Mouse (Mus musculus): Measurements from ENCODE around the gene Arhgap44. TPM values are rescaled to one million over a fixed set of nuclear protein-coding genes. Genes with fewer than 3 reads are reported as not detected.

Arhgap44 gene
- polyA plus RNA-seq, 1 experiment from 2014 or later = 10.2 TPM

- H3K27ac ChIP-seq (replicated peaks) = peak overlapping the region; percentile 32; the same call in 1 of the 2 replicates
- H3K36me3 ChIP-seq = peaks cover 27% of the 10 kb centered on the region
- 0 out of 2 replicates have a peak, but pooled peaks cover 2% of the 10 kb centered on the region for H3K4me1 ChIP-seq
- no peak overlapping the region for H3K9ac ChIP-seq
- 0 out of 2 replicates have a peak, but pooled peaks cover 3% of the 10 kb centered on the region for H3K9me3 ChIP-seq
- ATAC-seq (ENCODE audit: extremely low read depth, insufficient number of reproducible peaks, low FRiP score, low TSS enrichment) = no peak
- H3K27me3 ChIP-seq (replicated peaks) = no peaks in the 10 kb centered on the region
- WGBS = 69% methylated on average over 12 of the region's 12 CpGs
- H3K4me2 ChIP-seq = no peak overlapping the region
- no peak overlapping the region for H3K4me3 ChIP-seq
Measured at GRCm38 (mm10) chr11:65039517-65040095, 123.2 kb downstream of the Arhgap44 start.

- 0 out of 2 replicates have a peak, but pooled peaks cover 2% of the 10 kb centered on the region for H3K4me1 ChIP-seq
- 0 out of 2 replicates have a peak, but pooled peaks cover 3% of the 10 kb centered on the region for H3K9me3 ChIP-seq
- H3K27ac ChIP-seq (replicated peaks) = peak overlapping the region; percentile 32; the same call in 1 of the 2 replicates
- peaks cover 33% of the 10 kb centered on the region for H3K36me3 ChIP-seq
- H3K27me3 ChIP-seq (replicated peaks) = no peaks in the 10 kb centered on the region
- H3K9ac ChIP-seq = no peak overlapping the region
- H3K4me2 ChIP-seq = no peak overlapping the region
- no peak for ATAC-seq (ENCODE audit: extremely low read depth, insufficient number of reproducible peaks, low FRiP score, low TSS enrichment)
- H3K4me3 ChIP-seq = no peak overlapping the region
- WGBS = 39% methylated on average over 2 of the region's 2 CpGs
Measured at GRCm38 (mm10) chr11:65038996-65039395, 123.8 kb downstream of the Arhgap44 start.

- ATAC-seq (ENCODE audit: extremely low read depth, insufficient number of reproducible peaks, low FRiP score, low TSS enrichment) = no peak
- Histone ChIP-seq H3K9me3 (0 out of 2 replicates have a peak, but pooled peaks cover 3% of the 10 kb centered on the region), H3K27ac (replicated peaks) (no peak overlapping the region), H3K4me2 (no peak overlapping the region), H3K4me1 (peaks cover 5% of the 10 kb centered on the region; the same call in 1 of the 2 replicates), H3K36me3 (peaks cover 51% of the 10 kb centered on the region), H3K9ac (no peak overlapping the region), H3K27me3 (replicated peaks) (no peaks in the 10 kb centered on the region), H3K4me3 (no peak overlapping the region)
- WGBS = 80% methylated on average over 7 of the region's 7 CpGs
Measured at GRCm38 (mm10) chr11:65032221-65032620, 130.5 kb downstream of the Arhgap44 start.

- peaks cover 48% of the 10 kb centered on the region for H3K36me3 ChIP-seq
- H3K4me1 ChIP-seq = peaks cover 14% of the 10 kb centered on the region
- no peak overlapping the region for H3K9ac ChIP-seq
- no peaks in the 10 kb centered on the region for H3K27me3 ChIP-seq (replicated peaks)
- ATAC-seq (ENCODE audit: extremely low read depth, insufficient number of reproducible peaks, low FRiP score, low TSS enrichment) = no peak
- H3K9me3 ChIP-seq = 0 out of 2 replicates have a peak, but pooled peaks cover 2% of the 10 kb centered on the region
- WGBS = 84% methylated on average over 1 of the region's 1 CpGs
- H3K4me2 ChIP-seq = no peak overlapping the region
- H3K27ac ChIP-seq (replicated peaks) = no peak overlapping the region
- no peak overlapping the region for H3K4me3 ChIP-seq
Measured at GRCm38 (mm10) chr11:65030201-65030600, 132.6 kb downstream of the Arhgap44 start.

- H3K36me3 ChIP-seq = peaks cover 42% of the 10 kb centered on the region
Measured at GRCm38 (mm10) chr11:65028049-65028448, 134.7 kb downstream of the Arhgap44 start.

GRCm38 (mm10) chr11:65022771-65023170, 140.0 kb downstream of the Arhgap44 start:
- no peaks in the 10 kb centered on the region for H3K27me3 ChIP-seq (replicated peaks)

More at GRCm38 (mm10) chr11:65028049-65028448, 134.7 kb downstream of the Arhgap44 start:
- H3K27ac ChIP-seq (replicated peaks) = no peak overlapping the region
- ATAC-seq (ENCODE audit: extremely low read depth, insufficient number of reproducible peaks, low FRiP score, low TSS enrichment) = no peak
- no peaks in the 10 kb centered on the region for H3K9me3 ChIP-seq
- H3K27me3 ChIP-seq (replicated peaks) = no peaks in the 10 kb centered on the region
- H3K4me2 ChIP-seq = no peak overlapping the region
- H3K9ac ChIP-seq = no peak overlapping the region
- H3K4me3 ChIP-seq = no peak overlapping the region
- 76% methylated on average over 5 of the region's 5 CpGs for WGBS
- peaks cover 14% of the 10 kb centered on the region for H3K4me1 ChIP-seq

GRCm38 (mm10) chr11:65020744-65021143, 142.0 kb downstream of the Arhgap44 start:
- Histone ChIP-seq H3K9me3 (no peaks in the 10 kb centered on the region), H3K9ac (no peak overlapping the region), H3K4me2 (no peak overlapping the region), H3K4me1 (no peaks in the 10 kb centered on the region), H3K36me3 (peaks cover 55% of the 10 kb centered on the region), H3K27ac (replicated peaks) (no peak overlapping the region), H3K27me3 (replicated peaks) (no peaks in the 10 kb centered on the region), H3K4me3 (no peak overlapping the region)
- 87% methylated on average over 4 of the region's 4 CpGs for WGBS
- no peak for ATAC-seq (ENCODE audit: extremely low read depth, insufficient number of reproducible peaks, low FRiP score, low TSS enrichment)

More at GRCm38 (mm10) chr11:65022771-65023170, 140.0 kb downstream of the Arhgap44 start:
- WGBS = 82% methylated on average over 11 of the region's 11 CpGs
- Histone ChIP-seq H3K4me3 (no peak overlapping the region), H3K4me1 (peaks cover 8% of the 10 kb centered on the region), H3K36me3 (peaks cover 45% of the 10 kb centered on the region), H3K9me3 (no peaks in the 10 kb centered on the region), H3K9ac (no peak overlapping the region), H3K27ac (replicated peaks) (no peak overlapping the region), H3K4me2 (no peak overlapping the region)
- ATAC-seq (ENCODE audit: extremely low read depth, insufficient number of reproducible peaks, low FRiP score, low TSS enrichment) = no peak

GRCm38 (mm10) chr11:65016754-65017153, 146.0 kb downstream of the Arhgap44 start:
- Histone ChIP-seq H3K4me2 (no peak overlapping the region), H3K9me3 (no peaks in the 10 kb centered on the region), H3K4me3 (no peak overlapping the region), H3K27me3 (replicated peaks) (no peaks in the 10 kb centered on the region), H3K36me3 (peaks cover 35% of the 10 kb centered on the region), H3K9ac (no peak overlapping the region), H3K4me1 (no peaks in the 10 kb centered on the region), H3K27ac (replicated peaks) (no peak overlapping the region)
- ATAC-seq (ENCODE audit: extremely low read depth, insufficient number of reproducible peaks, low FRiP score, low TSS enrichment) = no peak
- WGBS = 91% methylated on average over 1 of the region's 1 CpGs

- Histone ChIP-seq H3K4me3 (no peak overlapping the region), H3K4me2 (no peak overlapping the region), H3K9ac (no peak overlapping the region), H3K4me1 (no peaks in the 10 kb centered on the region), H3K27ac (replicated peaks) (no peak overlapping the region), H3K27me3 (replicated peaks) (no peaks in the 10 kb centered on the region), H3K9me3 (no peaks in the 10 kb centered on the region), H3K36me3 (peaks cover 31% of the 10 kb centered on the region)
- 68% methylated on average over 6 of the region's 6 CpGs for WGBS
- ATAC-seq (ENCODE audit: extremely low read depth, insufficient number of reproducible peaks, low FRiP score, low TSS enrichment) = no peak
Measured at GRCm38 (mm10) chr11:65013906-65014305, 148.9 kb downstream of the Arhgap44 start.

- no peak for ATAC-seq (ENCODE audit: extremely low read depth, insufficient number of reproducible peaks, low FRiP score, low TSS enrichment)
- Histone ChIP-seq H3K9ac (no peak overlapping the region), H3K9me3 (no peaks in the 10 kb centered on the region), H3K27ac (replicated peaks) (no peak overlapping the region), H3K36me3 (peaks cover 54% of the 10 kb centered on the region), H3K4me2 (no peak overlapping the region), H3K4me1 (peaks cover 15% of the 10 kb centered on the region), H3K4me3 (no peak overlapping the region), H3K27me3 (replicated peaks) (no peaks in the 10 kb centered on the region)
- WGBS = 84% methylated on average over 4 of the region's 4 CpGs
Measured at GRCm38 (mm10) chr11:65006047-65006446, 156.7 kb downstream of the Arhgap44 start.

- no peak for ATAC-seq (ENCODE audit: extremely low read depth, insufficient number of reproducible peaks, low FRiP score, low TSS enrichment)
- H3K36me3 ChIP-seq = peaks cover 65% of the 10 kb centered on the region
Measured at GRCm38 (mm10) chr11:65004836-65005235, 157.9 kb downstream of the Arhgap44 start.

GRCm38 (mm10) chr11:65003611-65004010, 159.2 kb downstream of the Arhgap44 start:
- Histone ChIP-seq H3K27ac (replicated peaks) (no peak overlapping the region), H3K4me2 (no peak overlapping the region), H3K27me3 (replicated peaks) (no peaks in the 10 kb centered on the region), H3K9me3 (no peaks in the 10 kb centered on the region), H3K4me3 (no peak overlapping the region), H3K36me3 (peaks cover 77% of the 10 kb centered on the region), H3K4me1 (peaks cover 15% of the 10 kb centered on the region), H3K9ac (no peak overlapping the region)
- 59% methylated on average over 5 of the region's 5 CpGs for WGBS
- no peak for ATAC-seq (ENCODE audit: extremely low read depth, insufficient number of reproducible peaks, low FRiP score, low TSS enrichment)

More at GRCm38 (mm10) chr11:65004836-65005235, 157.9 kb downstream of the Arhgap44 start:
- Histone ChIP-seq H3K4me1 (peaks cover 15% of the 10 kb centered on the region), H3K27ac (replicated peaks) (no peak overlapping the region), H3K27me3 (replicated peaks) (no peaks in the 10 kb centered on the region), H3K4me2 (no peak overlapping the region), H3K4me3 (no peak overlapping the region), H3K9ac (no peak overlapping the region), H3K9me3 (no peaks in the 10 kb centered on the region)
- 63% methylated on average over 3 of the region's 3 CpGs for WGBS

Data from heart, embryonic 13.5 days (tissue).